In genomic region chr5:39715193-39715592, GRCm38 (mm10) we compare ENCODE assay signal across 12 mouse cellular contexts. TPM values are rescaled to one million over a fixed set of nuclear protein-coding genes. Genes with fewer than 3 reads are reported as not detected.
DNase-seq lines count a peak whose midpoint lies in the region; ATAC-seq and TF ChIP-seq lines count a peak whose summit lies in the region.
"Had no signal": no experiment of that assay in that cellular context is flagged by ENCODE, and none has a peak within 500 bp of the region (broad histone marks: within the 10 kb centered on the region; RNA-seq: fewer than 3 reads in every experiment).

No protein-coding gene starts in this region.

- no peak overlapping the region for H3K4me3 ChIP-seq in kidney, postnatal 0 days (replicated peaks; ENCODE audit: low read depth, low read length)
- H3K4me3 ChIP-seq: erythroblast, embryonic 14.5 days; lung, embryonic 15.5 days had no signal

- H3K9me3 ChIP-seq in kidney, postnatal 0 days (replicated peaks; ENCODE audit: low read length), result no peaks in the 10 kb centered on the region
- H3K9me3 ChIP-seq: lung, embryonic 15.5 days had no signal

- TF ChIP-seq CTCF in kidney, postnatal 0 days (IDR thresholded peaks at IDR 0.05; ENCODE audit: low read depth), result no peak

- 77% methylated on average over 5 of the region's 5 CpGs for WGBS in kidney, postnatal 0 days

- no peaks in the 10 kb centered on the region for H3K36me3 ChIP-seq in kidney, postnatal 0 days (ENCODE audit: insufficient read depth, low read length)
- H3K36me3 ChIP-seq: lung, embryonic 15.5 days had no signal

- H3K4me2 ChIP-seq in kidney, postnatal 0 days (ENCODE audit: low read length), result no peak overlapping the region
- H3K4me2 ChIP-seq: lung, embryonic 15.5 days had no signal

- H3K9ac ChIP-seq in kidney, postnatal 0 days (ENCODE audit: low read depth, low read length), result no peak overlapping the region
- H3K9ac ChIP-seq: lung, embryonic 15.5 days had no signal

- ATAC-seq in kidney, postnatal 0 days (replicated peaks; ENCODE audit: low FRiP score, low read depth), result 0 out of 2 replicates have a peak, but pooled peaks have one; percentile 45
- no peak for ATAC-seq in erythroblast, adult 5-6 weeks (replicated peaks; ENCODE audit: low FRiP score, poor library complexity, severe bottlenecking)

- H3K27me3 ChIP-seq in kidney, postnatal 0 days (ENCODE audit: insufficient read depth, low read length), result no peaks in the 10 kb centered on the region
- H3K27me3 ChIP-seq: CH12.LX; lung, embryonic 15.5 days had no signal

- peak; percentile 13 to 31 for DNase-seq in urinary bladder, adult 18-20 months (ENCODE audit: low spot score in 2 of 2)
- no peak for DNase-seq in urinary bladder, postnatal 10 days (ENCODE audit: low spot score)
- DNase-seq in kidney, postnatal 0 days (ENCODE audit: low spot score), result peak; percentile 34
- DNase-seq in lung, postnatal 14 days, result peak; percentile 30
- no peak for DNase-seq in liver
- no peak for DNase-seq in gastrocnemius, adult 18-20 months (ENCODE audit: low spot score)
- no peak for DNase-seq in left cerebral cortex, postnatal 25 days (ENCODE audit: low spot score in 2 of 2)
- DNase-seq: spleen, adult 18-20 months had no signal

- intact Hi-C loops in left cerebral cortex, postnatal 25 days (cut with DNase I), result no loop called here

- peaks cover 4% of the 10 kb centered on the region; the same call in 1 of the 2 replicates for H3K4me1 ChIP-seq in kidney, postnatal 0 days (replicated peaks; ENCODE audit: insufficient read depth, low read length)
- H3K4me1 ChIP-seq: lung, embryonic 15.5 days had no signal

- H3K27ac ChIP-seq in kidney, postnatal 0 days, result no peak overlapping the region
- H3K27ac ChIP-seq: lung, embryonic 15.5 days had no signal

RNA-seq across cellular contexts. Expression of gene Hs3st1, which starts 40.1 kb away (rescaled TPM):
- polyA plus RNA-seq in kidney, postnatal 0 days (2015; fragmentation: Nextera tagmentation; extraction: Ambion mirVana), result 6.4 and 7.0 TPM in 2 replicates
- total RNA-seq in erythroblast, adult 5-6 weeks (2015; ENCODE audit: low replicate concordance), result not detected in 2 replicates
- total RNA-seq in erythroblast, adult 5-6 weeks (2017; ENCODE audit: low replicate concordance), result not detected in 2 replicates
- total RNA-seq in gastrocnemius, adult 18-20 months (2021), result 1 to 10 TPM; 1.5 to 2.1 TPM
- total RNA-seq in left cerebral cortex, postnatal 25 days (2021), result 10 to 100 TPM; 42.9 to 52.5 TPM

Comparison
In these comparisons a context has a peak if more than half of its experiments do, and no peak if none do; other contexts are left out.
1. DNase-seq: peak in urinary bladder, adult 18-20 months (2 of 2), kidney, postnatal 0 days (single experiment) and lung, postnatal 14 days (single experiment); none in urinary bladder, postnatal 10 days (single experiment), liver (single experiment), gastrocnemius, adult 18-20 months (single experiment) and left cerebral cortex, postnatal 25 days (0 of 2).
2. RNA of gene Hs3st1, which starts 40.1 kb away (total RNA-seq): 42.9 to 52.5 TPM in left cerebral cortex, postnatal 25 days; 1.5 to 2.1 TPM in gastrocnemius, adult 18-20 months and not detected in erythroblast, adult 5-6 weeks; every median in the first group is over 10 times any median in the second.